Mouse (Mus musculus): ENCODE data around the gene Pdlim5. TPM values are rescaled to one million over a fixed set of nuclear protein-coding genes. Genes with fewer than 3 reads are reported as not detected.

Gene Pdlim5
- polyA plus RNA-seq, 1 experiment: 27.4 TPM

- DNase-seq (ENCODE audit: low read depth in 1 of 2, low spot score in 2 of 2): no peak
- Histone ChIP-seq H3K36me3 (ENCODE audit: control insufficient read depth, insufficient read depth, low read length) (no peaks in the 10 kb centered on the region), H3K27me3 (ENCODE audit: control insufficient read depth, insufficient read depth, low read length) (no peaks in the 10 kb centered on the region), H3K4me1 (ENCODE audit: control insufficient read depth, insufficient read depth, insufficient read length) (no peaks in the 10 kb centered on the region), H3K27ac (ENCODE audit: insufficient read depth, low read length) (no peak overlapping the region), H3K4me3 (ENCODE audit: extremely low read depth, insufficient read depth, insufficient read length) (no peak overlapping the region)
- no peak for TF ChIP-seq CTCF (IDR thresholded peaks at IDR 0.05; ENCODE audit: extremely low read depth, insufficient read depth, insufficient read length, insufficient replicate concordance)
- TF ChIP-seq POLR2A (IDR thresholded peaks at IDR 0.05; ENCODE audit: low read depth, low read length): no peak
- 71% methylated on average over 4 of the region's 4 CpGs for WGBS
Measured at GRCm38 (mm10) chr3:142413345-142413885, 17.9 kb upstream of the Pdlim5 start.

DNA sequence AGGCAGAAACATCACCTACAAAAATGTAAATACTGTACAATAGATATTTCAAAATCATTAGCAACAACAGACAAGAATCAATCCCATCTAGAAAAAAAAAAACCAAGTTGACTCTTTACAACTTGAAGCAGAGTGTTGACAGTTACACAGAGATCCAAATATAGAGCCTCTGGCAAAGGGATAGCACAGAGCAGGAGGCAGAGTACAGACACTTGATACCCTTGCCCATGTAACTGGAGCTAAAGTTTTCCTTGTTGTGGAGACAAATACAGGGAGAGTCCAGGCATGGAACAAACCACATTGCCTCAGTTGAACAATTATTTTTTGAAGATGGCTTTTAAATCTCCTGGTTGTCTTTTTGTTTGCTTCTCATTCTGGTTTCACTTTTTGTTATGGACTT is 15.4 kb upstream of the Pdlim5 start:
- DNase-seq (ENCODE audit: low read depth in 1 of 2, low spot score in 2 of 2): no peak
- no peaks in the 10 kb centered on the region for H3K27me3 ChIP-seq (ENCODE audit: control insufficient read depth, insufficient read depth, low read length)
- TF ChIP-seq CTCF (IDR thresholded peaks at IDR 0.05; ENCODE audit: extremely low read depth, insufficient read depth, insufficient read length, insufficient replicate concordance) (no peak), POLR2A (IDR thresholded peaks at IDR 0.05; ENCODE audit: low read depth, low read length) (no peak)
- no peak overlapping the region for H3K27ac ChIP-seq (ENCODE audit: insufficient read depth, low read length)
- H3K4me1 ChIP-seq (ENCODE audit: control insufficient read depth, insufficient read depth, insufficient read length): no peaks in the 10 kb centered on the region
- H3K36me3 ChIP-seq (ENCODE audit: control insufficient read depth, insufficient read depth, low read length): no peaks in the 10 kb centered on the region
- no peak overlapping the region for H3K4me3 ChIP-seq (ENCODE audit: extremely low read depth, insufficient read depth, insufficient read length)

GRCm38 (mm10) chr3:142394796-142395508 is 544 bp downstream of the Pdlim5 start:
- peak overlapping the region; percentile 82 for H3K4me3 ChIP-seq (ENCODE audit: extremely low read depth, insufficient read depth, insufficient read length)
- H3K4me1 ChIP-seq (ENCODE audit: control insufficient read depth, insufficient read depth, insufficient read length): no peaks in the 10 kb centered on the region; the same call in 1 of the 2 replicates
- no peaks in the 10 kb centered on the region for H3K27me3 ChIP-seq (ENCODE audit: control insufficient read depth, insufficient read depth, low read length)
- TF ChIP-seq CTCF (IDR thresholded peaks at IDR 0.05; ENCODE audit: extremely low read depth, insufficient read depth, insufficient read length, insufficient replicate concordance) (no peak), POLR2A (IDR thresholded peaks at IDR 0.05; ENCODE audit: low read depth, low read length) (no peak; the same call in 1 of the 2 replicates)
- H3K36me3 ChIP-seq (ENCODE audit: control insufficient read depth, insufficient read depth, low read length): no peaks in the 10 kb centered on the region; the same call in 1 of the 2 replicates
- peak overlapping the region; percentile 83 for H3K27ac ChIP-seq (ENCODE audit: insufficient read depth, low read length)
- DNase-seq (ENCODE audit: low read depth in 1 of 2, low spot score in 2 of 2): peak; percentile 26 to 51
- WGBS: under 1% methylated on average over 58 of the region's 64 CpGs

DNA sequence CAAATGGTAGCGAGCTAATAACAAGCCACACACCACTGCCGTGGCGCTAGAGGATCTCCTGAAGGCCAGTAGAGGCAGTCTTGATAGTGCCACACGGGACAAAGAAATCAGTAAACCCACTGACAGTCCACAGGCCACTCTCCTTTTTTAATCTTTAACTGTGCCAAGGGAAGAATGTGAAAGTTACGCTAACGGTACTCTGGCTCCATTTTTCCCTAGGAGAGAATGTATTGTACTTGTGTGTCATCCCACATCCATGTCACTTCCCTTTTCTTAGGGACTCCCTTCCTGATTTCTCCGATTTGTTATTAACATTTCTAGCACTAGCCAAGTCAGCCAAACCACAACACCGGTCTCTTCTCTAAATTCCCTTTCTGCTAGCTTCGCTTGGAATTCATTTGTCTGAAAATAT is 1.5 kb downstream of the Pdlim5 start:
- 32% methylated on average over 9 of the region's 9 CpGs for WGBS
- TF ChIP-seq CTCF (IDR thresholded peaks at IDR 0.05; ENCODE audit: extremely low read depth, insufficient read depth, insufficient read length, insufficient replicate concordance): no peak
- no peak for TF ChIP-seq POLR2A (IDR thresholded peaks at IDR 0.05; ENCODE audit: low read depth, low read length)
- H3K27ac ChIP-seq (ENCODE audit: insufficient read depth, low read length): peak overlapping the region; percentile 43; the same call in 1 of the 2 replicates
- no peaks in the 10 kb centered on the region; the same call in 1 of the 2 replicates for H3K4me1 ChIP-seq (ENCODE audit: control insufficient read depth, insufficient read depth, insufficient read length)
- peaks cover 2% of the 10 kb centered on the region; the same call in 1 of the 2 replicates for H3K36me3 ChIP-seq (ENCODE audit: control insufficient read depth, insufficient read depth, low read length)
- no peaks in the 10 kb centered on the region for H3K27me3 ChIP-seq (ENCODE audit: control insufficient read depth, insufficient read depth, low read length)
- no peak overlapping the region; the same call in none of the 2 replicates for H3K4me3 ChIP-seq (ENCODE audit: extremely low read depth, insufficient read depth, insufficient read length)
- no peak for DNase-seq (ENCODE audit: low read depth in 1 of 2, low spot score in 2 of 2)

GRCm38 (mm10) chr3:142391531-142391930 is 4.0 kb downstream of the Pdlim5 start:
- no peak for DNase-seq (ENCODE audit: low read depth in 1 of 2, low spot score in 2 of 2)
- no peak for TF ChIP-seq POLR2A (IDR thresholded peaks at IDR 0.05; ENCODE audit: low read depth, low read length)
- TF ChIP-seq CTCF (IDR thresholded peaks at IDR 0.05; ENCODE audit: extremely low read depth, insufficient read depth, insufficient read length, insufficient replicate concordance): no peak
- WGBS: 85% methylated on average over 5 of the region's 5 CpGs
- Histone ChIP-seq H3K27me3 (ENCODE audit: control insufficient read depth, insufficient read depth, low read length) (no peaks in the 10 kb centered on the region), H3K36me3 (ENCODE audit: control insufficient read depth, insufficient read depth, low read length) (peaks cover 2% of the 10 kb centered on the region; the same call in 1 of the 2 replicates), H3K4me1 (ENCODE audit: control insufficient read depth, insufficient read depth, insufficient read length) (no peaks in the 10 kb centered on the region; the same call in 1 of the 2 replicates), H3K27ac (ENCODE audit: insufficient read depth, low read length) (no peak overlapping the region), H3K4me3 (ENCODE audit: extremely low read depth, insufficient read depth, insufficient read length) (no peak overlapping the region)

DNA sequence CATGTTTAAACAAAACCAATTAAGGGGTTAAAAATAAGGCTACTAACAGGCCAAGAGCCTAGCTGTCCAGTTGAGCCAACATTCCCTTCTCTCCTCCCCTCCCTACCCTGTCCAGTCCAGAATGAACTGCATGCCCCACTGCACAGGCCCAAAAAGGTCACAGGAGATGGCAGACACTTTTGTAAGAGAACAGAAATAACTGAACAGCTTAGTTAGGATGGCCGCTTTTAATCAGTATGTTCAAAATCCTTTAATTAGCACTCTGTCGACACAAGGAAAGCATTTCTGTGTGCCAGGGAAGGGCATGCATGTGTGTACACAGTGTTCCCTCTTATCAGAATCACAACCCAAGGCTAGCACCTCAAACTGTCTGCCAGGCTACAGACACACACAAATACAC is 5.2 kb downstream of the Pdlim5 start:
- Histone ChIP-seq H3K27me3 (ENCODE audit: control insufficient read depth, insufficient read depth, low read length) (no peaks in the 10 kb centered on the region), H3K4me1 (ENCODE audit: control insufficient read depth, insufficient read depth, insufficient read length) (no peaks in the 10 kb centered on the region; the same call in 1 of the 2 replicates), H3K36me3 (ENCODE audit: control insufficient read depth, insufficient read depth, low read length) (peaks cover 3% of the 10 kb centered on the region; the same call in 1 of the 2 replicates), H3K27ac (ENCODE audit: insufficient read depth, low read length) (no peak overlapping the region), H3K4me3 (ENCODE audit: extremely low read depth, insufficient read depth, insufficient read length) (no peak overlapping the region)
- DNase-seq (ENCODE audit: low read depth in 1 of 2, low spot score in 2 of 2): no peak
- 95% methylated on average over 2 of the region's 2 CpGs for WGBS
- no peak for TF ChIP-seq POLR2A (IDR thresholded peaks at IDR 0.05; ENCODE audit: low read depth, low read length)
- TF ChIP-seq CTCF (IDR thresholded peaks at IDR 0.05; ENCODE audit: extremely low read depth, insufficient read depth, insufficient read length, insufficient replicate concordance): no peak

GRCm38 (mm10) chr3:142388189-142388588 is 7.3 kb downstream of the Pdlim5 start:
- WGBS: 94% methylated on average over 4 of the region's 4 CpGs
- H3K36me3 ChIP-seq (ENCODE audit: control insufficient read depth, insufficient read depth, low read length): peaks cover 3% of the 10 kb centered on the region; the same call in 1 of the 2 replicates
- TF ChIP-seq CTCF (IDR thresholded peaks at IDR 0.05; ENCODE audit: extremely low read depth, insufficient read depth, insufficient read length, insufficient replicate concordance) (no peak), POLR2A (IDR thresholded peaks at IDR 0.05; ENCODE audit: low read depth, low read length) (no peak)
- H3K4me3 ChIP-seq (ENCODE audit: extremely low read depth, insufficient read depth, insufficient read length): no peak overlapping the region
- no peak for DNase-seq (ENCODE audit: low read depth in 1 of 2, low spot score in 2 of 2)
- H3K27me3 ChIP-seq (ENCODE audit: control insufficient read depth, insufficient read depth, low read length): no peaks in the 10 kb centered on the region
- no peaks in the 10 kb centered on the region for H3K4me1 ChIP-seq (ENCODE audit: control insufficient read depth, insufficient read depth, insufficient read length)
- H3K27ac ChIP-seq (ENCODE audit: insufficient read depth, low read length): no peak overlapping the region
